Mouse (Mus musculus): ENCODE data around the gene Casz1.

DNA sequence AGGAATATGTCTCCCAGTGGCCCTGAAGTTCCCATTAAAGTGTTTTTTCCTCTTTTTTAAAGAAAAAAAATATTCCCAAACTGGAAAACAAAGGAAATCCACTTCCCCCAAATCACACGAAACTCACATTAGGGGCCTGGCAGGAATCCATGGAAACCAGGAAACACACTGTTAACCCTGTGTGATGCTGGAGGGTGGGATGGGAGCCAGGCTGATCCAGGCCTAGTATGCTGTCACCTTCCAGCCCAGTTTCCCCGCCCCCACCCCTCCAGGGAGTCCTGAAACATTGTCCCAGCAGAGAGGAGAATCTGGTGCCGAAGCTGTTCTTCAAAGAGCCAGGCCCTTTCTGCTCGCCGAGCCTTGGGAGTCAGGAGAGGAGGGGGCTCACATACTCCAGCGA is 32.2 kb downstream of the Casz1 start:
- TF ChIP-seq CTCF (IDR thresholded peaks at IDR 0.05; ENCODE audit: extremely low read depth, insufficient read length, insufficient replicate concordance, low read depth, low read length) = no peak
- no peak; the same call in 1 of the 2 replicates for TF ChIP-seq POLR2A (IDR thresholded peaks at IDR 0.05; ENCODE audit: low read depth, low read length)

All from small intestine, adult 2 months (tissue).